15 mouse cellular contexts compared by ENCODE assay signal in genomic region chr7:66479321-66479720, GRCm38 (mm10). TPM values are rescaled to one million over a fixed set of nuclear protein-coding genes. Genes with fewer than 3 reads are reported as not detected.
"Had no signal": no experiment of that assay in that cellular context is flagged by ENCODE, and none has a peak within 500 bp of the region (broad histone marks: within the 10 kb centered on the region; RNA-seq: fewer than 3 reads in every experiment).

No protein-coding gene starts in this region.

- H3K27ac ChIP-seq: midbrain, embryonic 12.5 days; neural tube, embryonic 12.5 days had no signal

- H3K27me3 ChIP-seq: neural tube, embryonic 12.5 days had no signal

- H3K4me2 ChIP-seq: lung, embryonic 14.5 days; midbrain, embryonic 12.5 days; neural tube, embryonic 12.5 days had no signal

- ATAC-seq: midbrain, embryonic 16.5 days had no signal

- H3K9ac ChIP-seq: lung, embryonic 14.5 days; midbrain, embryonic 12.5 days; neural tube, embryonic 12.5 days had no signal

- H3K9me3 ChIP-seq: midbrain, embryonic 12.5 days; neural tube, embryonic 12.5 days had no signal

- DNase-seq: lung, adult 18-20 months; lung, embryonic 14.5 days; lung, postnatal 10 days; lung, postnatal 4 days; midbrain, embryonic 14.5 days; right cerebral cortex, postnatal 14 days; right cerebral cortex, postnatal 4 days; spleen, adult 18-20 months; thymus, adult 18-20 months; thymus, postnatal 14 days; thymus, postnatal 36 days had no signal

- H3K4me3 ChIP-seq: midbrain, embryonic 12.5 days; neural tube, embryonic 12.5 days had no signal

- H3K36me3 ChIP-seq: midbrain, embryonic 12.5 days; neural tube, embryonic 12.5 days had no signal

RNA-seq across cellular contexts. Expression of gene Aldh1a3, which starts 52.0 kb away (rescaled TPM):
- total RNA-seq: neutrophil, adult 5-6 weeks had no signal
